Mouse (Mus musculus): ENCODE data around the gene Gm10644. TPM values are rescaled to one million over a fixed set of nuclear protein-coding genes. Genes with fewer than 3 reads are reported as not detected.

Gm10644 gene
- polyA plus RNA-seq, 1 experiment from 2014 or later, result 0.76 TPM

- no peaks in the 10 kb centered on the region for H3K27me3 ChIP-seq (ENCODE audit: control insufficient read depth, insufficient read depth, low read length)
- peak overlapping the region; percentile 81 for H3K4me2 ChIP-seq (ENCODE audit: low read depth, severe bottlenecking)
- 0% methylated on average over 42 of the region's 100 CpGs for WGBS
- peak overlapping the region; percentile 93 for H3K4me3 ChIP-seq (ENCODE audit: low read depth, low read length)
- DNase-seq (ENCODE audit: low spot score) (peak; percentile 61), ATAC-seq (ENCODE audit: insufficient number of reproducible peaks, low FRiP score, low TSS enrichment, low read depth) (no peak)
- H3K9me3 ChIP-seq (ENCODE audit: control insufficient read depth, low read length), result no peaks in the 10 kb centered on the region
- H3K9ac ChIP-seq (ENCODE audit: low read length), result peak overlapping the region; percentile 93
- peaks cover 2% of the 10 kb centered on the region; the same call in 1 of the 2 replicates for H3K36me3 ChIP-seq (ENCODE audit: control insufficient read depth, insufficient read depth, low read length)
- H3K4me1 ChIP-seq (ENCODE audit: control insufficient read depth, insufficient read depth, low read length), result peaks cover 41% of the 10 kb centered on the region
- peak overlapping the region; percentile 95 for H3K27ac ChIP-seq (replicated peaks; ENCODE audit: low read depth, low read length)
Observed at GRCm38 (mm10) chr8:83900266-83900956, 54.6 kb downstream of the Gm10644 start.

- Histone ChIP-seq H3K4me3 (ENCODE audit: low read depth, low read length) (peak within 1 kb of the TSS; percentile 93), H3K4me1 (ENCODE audit: control insufficient read depth, insufficient read depth, low read length) (peaks cover 38% of the 10 kb centered on the region), H3K27me3 (ENCODE audit: control insufficient read depth, insufficient read depth, low read length) (0 out of 2 replicates have a peak, but pooled peaks cover 3% of the 10 kb centered on the region), H3K9me3 (ENCODE audit: control insufficient read depth, low read length) (no peaks in the 10 kb centered on the region), H3K4me2 (ENCODE audit: low read depth, severe bottlenecking) (peak within 1 kb of the TSS; percentile 81), H3K27ac (replicated peaks; ENCODE audit: low read depth, low read length) (peak within 1 kb of the TSS; percentile 95), H3K36me3 (ENCODE audit: control insufficient read depth, insufficient read depth, low read length) (peaks cover 2% of the 10 kb centered on the region; the same call in 1 of the 2 replicates), H3K9ac (ENCODE audit: low read length) (peak within 1 kb of the TSS; percentile 93)
- DNase-seq (ENCODE audit: low spot score) (peak; percentile 94), ATAC-seq (ENCODE audit: insufficient number of reproducible peaks, low FRiP score, low TSS enrichment, low read depth) (peak; percentile 90)
- WGBS, result under 1% methylated on average over 68 of the region's 70 CpGs
Observed at GRCm38 (mm10) chr8:83899363-83900252, 55.4 kb downstream of the Gm10644 start, which contains the start of gene Adgrl1. Gene Adgrl1 (plus strand): TSS chr8:83900105.

GRCm38 (mm10) chr8:83898985-83899362, 56.0 kb downstream of the Gm10644 start:
- Histone ChIP-seq H3K27me3 (ENCODE audit: control insufficient read depth, insufficient read depth, low read length) (0 out of 2 replicates have a peak, but pooled peaks cover 3% of the 10 kb centered on the region), H3K4me1 (ENCODE audit: control insufficient read depth, insufficient read depth, low read length) (peaks cover 34% of the 10 kb centered on the region), H3K9me3 (ENCODE audit: control insufficient read depth, low read length) (no peaks in the 10 kb centered on the region), H3K9ac (ENCODE audit: low read length) (peak overlapping the region; percentile 43), H3K36me3 (ENCODE audit: control insufficient read depth, insufficient read depth, low read length) (peaks cover 2% of the 10 kb centered on the region; the same call in 1 of the 2 replicates), H3K4me2 (ENCODE audit: low read depth, severe bottlenecking) (peak overlapping the region; percentile 81), H3K27ac (replicated peaks; ENCODE audit: low read depth, low read length) (peak overlapping the region; percentile 95), H3K4me3 (ENCODE audit: low read depth, low read length) (peak overlapping the region; percentile 93)
- ATAC-seq (ENCODE audit: insufficient number of reproducible peaks, low FRiP score, low TSS enrichment, low read depth), result peak; percentile 44
- 1% methylated on average over 13 of the region's 13 CpGs for WGBS
- DNase-seq (ENCODE audit: low spot score), result peak; percentile 77

- Histone ChIP-seq H3K36me3 (ENCODE audit: control insufficient read depth, insufficient read depth, low read length) (peaks cover 2% of the 10 kb centered on the region; the same call in 1 of the 2 replicates), H3K4me3 (ENCODE audit: low read depth, low read length) (peak overlapping the region; percentile 93), H3K27ac (replicated peaks; ENCODE audit: low read depth, low read length) (no peak overlapping the region; the same call in 1 of the 2 replicates), H3K9ac (ENCODE audit: low read length) (peak overlapping the region; percentile 43; the same call in 1 of the 2 replicates), H3K4me1 (ENCODE audit: control insufficient read depth, insufficient read depth, low read length) (peaks cover 29% of the 10 kb centered on the region), H3K27me3 (ENCODE audit: control insufficient read depth, insufficient read depth, low read length) (0 out of 2 replicates have a peak, but pooled peaks cover 3% of the 10 kb centered on the region), H3K9me3 (ENCODE audit: control insufficient read depth, low read length) (no peaks in the 10 kb centered on the region), H3K4me2 (ENCODE audit: low read depth, severe bottlenecking) (peak overlapping the region; percentile 81)
- DNase-seq (ENCODE audit: low spot score), result peak; percentile 39
- WGBS, result 3% methylated on average over 10 of the region's 10 CpGs
- ATAC-seq (ENCODE audit: insufficient number of reproducible peaks, low FRiP score, low TSS enrichment, low read depth), result no peak
Observed at GRCm38 (mm10) chr8:83898456-83898855, 56.5 kb downstream of the Gm10644 start.

- H3K9ac ChIP-seq (ENCODE audit: low read length), result peak overlapping the region; percentile 5; the same call in 1 of the 2 replicates
- DNase-seq (ENCODE audit: low spot score) (peak; percentile 85), ATAC-seq (ENCODE audit: insufficient number of reproducible peaks, low FRiP score, low TSS enrichment, low read depth) (no peak)
- 0 out of 2 replicates have a peak, but pooled peaks cover 3% of the 10 kb centered on the region for H3K27me3 ChIP-seq (ENCODE audit: control insufficient read depth, insufficient read depth, low read length)
- peaks cover 16% of the 10 kb centered on the region for H3K4me1 ChIP-seq (ENCODE audit: control insufficient read depth, insufficient read depth, low read length)
- H3K4me3 ChIP-seq (ENCODE audit: low read depth, low read length), result peak overlapping the region; percentile 12; the same call in 1 of the 2 replicates
- peak overlapping the region; percentile 56 for H3K4me2 ChIP-seq (ENCODE audit: low read depth, severe bottlenecking)
- no peaks in the 10 kb centered on the region for H3K36me3 ChIP-seq (ENCODE audit: control insufficient read depth, insufficient read depth, low read length)
- H3K27ac ChIP-seq (replicated peaks; ENCODE audit: low read depth, low read length), result no peak overlapping the region
- no peaks in the 10 kb centered on the region for H3K9me3 ChIP-seq (ENCODE audit: control insufficient read depth, low read length)
- 4% methylated on average over 26 of the region's 26 CpGs for WGBS
Observed at GRCm38 (mm10) chr8:83897211-83897610, 57.8 kb downstream of the Gm10644 start.

- no peak overlapping the region for H3K4me3 ChIP-seq (ENCODE audit: low read depth, low read length)
- H3K9me3 ChIP-seq (ENCODE audit: control insufficient read depth, low read length), result no peaks in the 10 kb centered on the region
- H3K4me1 ChIP-seq (ENCODE audit: control insufficient read depth, insufficient read depth, low read length), result peaks cover 9% of the 10 kb centered on the region; the same call in 1 of the 2 replicates
- WGBS, result 81% methylated on average over 7 of the region's 7 CpGs
- no peak overlapping the region for H3K4me2 ChIP-seq (ENCODE audit: low read depth, severe bottlenecking)
- H3K9ac ChIP-seq (ENCODE audit: low read length), result no peak overlapping the region
- H3K27me3 ChIP-seq (ENCODE audit: control insufficient read depth, insufficient read depth, low read length), result 0 out of 2 replicates have a peak, but pooled peaks cover 3% of the 10 kb centered on the region
- no peak overlapping the region for H3K27ac ChIP-seq (replicated peaks; ENCODE audit: low read depth, low read length)
- no peaks in the 10 kb centered on the region for H3K36me3 ChIP-seq (ENCODE audit: control insufficient read depth, insufficient read depth, low read length)
- ATAC-seq (ENCODE audit: insufficient number of reproducible peaks, low FRiP score, low TSS enrichment, low read depth) (no peak), DNase-seq (ENCODE audit: low spot score) (no peak)
Observed at GRCm38 (mm10) chr8:83896461-83896860, 58.5 kb downstream of the Gm10644 start.

GRCm38 (mm10) chr8:83895894-83896293, 59.1 kb downstream of the Gm10644 start:
- H3K27ac ChIP-seq (replicated peaks; ENCODE audit: low read depth, low read length), result no peak overlapping the region
- no peak overlapping the region for H3K4me3 ChIP-seq (ENCODE audit: low read depth, low read length)
- DNase-seq (ENCODE audit: low spot score) (peak; percentile 36), ATAC-seq (ENCODE audit: insufficient number of reproducible peaks, low FRiP score, low TSS enrichment, low read depth) (no peak)
- H3K36me3 ChIP-seq (ENCODE audit: control insufficient read depth, insufficient read depth, low read length), result no peaks in the 10 kb centered on the region
- no peak overlapping the region for H3K9ac ChIP-seq (ENCODE audit: low read length)
- 0 out of 2 replicates have a peak, but pooled peaks cover 8% of the 10 kb centered on the region for H3K4me1 ChIP-seq (ENCODE audit: control insufficient read depth, insufficient read depth, low read length)
- WGBS, result 5% methylated on average over 5 of the region's 5 CpGs
- H3K4me2 ChIP-seq (ENCODE audit: low read depth, severe bottlenecking), result peak overlapping the region; percentile 2; the same call in 1 of the 2 replicates
- 0 out of 2 replicates have a peak, but pooled peaks cover 3% of the 10 kb centered on the region for H3K27me3 ChIP-seq (ENCODE audit: control insufficient read depth, insufficient read depth, low read length)
- no peaks in the 10 kb centered on the region for H3K9me3 ChIP-seq (ENCODE audit: control insufficient read depth, low read length)

GRCm38 (mm10) chr8:83893915-83894314, 61.1 kb downstream of the Gm10644 start:
- Histone ChIP-seq H3K4me2 (ENCODE audit: low read depth, severe bottlenecking) (no peak overlapping the region), H3K27me3 (ENCODE audit: control insufficient read depth, insufficient read depth, low read length) (0 out of 2 replicates have a peak, but pooled peaks cover 3% of the 10 kb centered on the region), H3K9ac (ENCODE audit: low read length) (no peak overlapping the region), H3K9me3 (ENCODE audit: control insufficient read depth, low read length) (no peaks in the 10 kb centered on the region), H3K4me1 (ENCODE audit: control insufficient read depth, insufficient read depth, low read length) (0 out of 2 replicates have a peak, but pooled peaks cover 8% of the 10 kb centered on the region), H3K4me3 (ENCODE audit: low read depth, low read length) (no peak overlapping the region), H3K36me3 (ENCODE audit: control insufficient read depth, insufficient read depth, low read length) (no peaks in the 10 kb centered on the region), H3K27ac (replicated peaks; ENCODE audit: low read depth, low read length) (no peak overlapping the region)
- 2% methylated on average over 5 of the region's 5 CpGs for WGBS
- DNase-seq (ENCODE audit: low spot score) (peak; percentile 86), ATAC-seq (ENCODE audit: insufficient number of reproducible peaks, low FRiP score, low TSS enrichment, low read depth) (no peak)
